Mouse (Mus musculus): ENCODE measurements around the gene Rtn4rl2. TPM values are rescaled to one million over a fixed set of nuclear protein-coding genes. Genes with fewer than 3 reads are reported as not detected.

Gene Rtn4rl2
- polyA plus RNA-seq (2012; rRNA removed), result 4.2 and 5.0 TPM in 2 replicates

DNA sequence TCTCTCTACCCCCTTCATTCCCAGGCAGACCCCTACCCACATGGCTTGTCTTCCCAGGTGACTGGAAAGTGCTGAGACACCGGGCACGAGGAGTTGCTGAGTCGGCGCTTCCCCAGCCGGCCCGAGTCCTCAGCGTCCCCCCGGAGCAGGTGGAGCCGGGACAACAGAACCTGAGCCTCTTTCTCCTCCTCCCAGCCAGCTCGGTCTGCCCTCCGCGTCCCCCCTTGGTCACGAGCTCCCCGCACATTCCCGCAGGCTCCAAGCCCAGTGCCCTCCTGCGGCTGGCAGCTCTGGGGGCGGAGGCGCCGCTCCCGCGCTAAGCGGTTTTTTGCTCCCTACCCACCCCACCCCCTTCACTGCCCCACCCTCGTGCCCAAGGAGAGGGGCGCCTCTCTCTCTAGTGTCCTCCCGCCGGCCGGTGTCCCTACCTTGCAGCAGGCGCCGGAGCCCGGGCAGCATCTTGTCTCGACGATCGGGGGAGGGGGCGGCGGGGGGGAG, at the start of gene Rtn4rl2:
Gene Rtn4rl2 (minus strand): TSS at position 477 of the 498 bp plus-strand sequence.

DNA sequence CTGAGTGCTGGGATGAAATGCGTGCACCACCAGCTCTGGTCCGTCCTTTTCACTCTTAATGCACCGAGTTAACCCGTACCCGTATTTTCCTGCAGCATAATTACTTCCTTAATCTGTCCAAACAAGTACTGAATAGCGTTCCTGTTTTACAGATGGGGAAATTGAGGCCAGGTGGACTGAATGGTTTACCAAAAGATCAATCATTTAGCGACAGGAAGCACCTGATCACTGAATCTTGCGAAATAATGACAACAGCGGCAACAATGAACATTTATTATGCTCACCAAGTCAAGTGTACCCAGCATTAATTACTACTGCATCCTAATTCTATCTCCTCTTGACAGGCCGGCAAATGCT, 47.9 kb downstream of the Rtn4rl2 start, which contains the start of gene Slc43a1:
Gene Slc43a1 (plus strand): TSS at position 258 of the 357 bp plus-strand sequence.

DNA sequence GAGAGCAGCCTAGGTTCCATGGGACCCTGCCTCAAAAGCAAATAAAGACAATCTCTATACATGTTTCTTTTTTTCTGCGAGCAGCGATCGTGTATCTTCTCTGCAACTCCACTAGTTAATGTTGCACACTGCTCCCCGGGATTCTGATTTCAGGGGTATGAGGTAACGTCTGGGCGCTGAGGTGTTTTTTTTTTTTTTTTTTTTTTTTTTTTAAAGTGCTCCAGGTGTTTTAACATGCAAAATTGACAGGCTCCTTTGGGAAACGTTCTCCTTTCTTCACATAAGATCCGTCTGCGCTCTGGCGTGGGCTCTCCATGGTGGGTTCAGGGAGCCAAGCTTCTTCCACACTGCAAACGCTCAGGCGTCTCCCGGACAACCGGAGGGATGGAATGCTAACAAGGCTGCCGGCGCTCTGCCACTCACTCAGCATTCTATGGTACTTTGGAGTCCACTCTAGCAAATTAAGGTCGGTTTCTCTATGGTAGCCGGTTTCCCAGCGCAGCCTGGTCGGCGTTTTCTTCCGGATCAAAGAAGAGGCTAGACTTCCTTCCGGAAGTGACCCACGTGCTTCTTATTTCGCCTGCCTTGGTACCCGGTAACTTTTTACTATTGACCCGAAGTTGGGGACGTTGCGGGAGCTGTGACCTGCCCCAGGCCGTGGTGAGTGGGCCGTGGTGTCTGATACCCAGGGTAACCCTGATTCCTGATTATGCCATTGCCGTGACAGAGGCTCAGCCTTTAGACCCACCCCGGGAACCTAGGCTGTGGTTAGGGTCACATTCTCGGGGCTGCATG, 59.8 kb downstream of the Rtn4rl2 start, which contains the start of gene Timm10:
Gene Timm10 (plus strand): TSS at position 510 of the 795 bp plus-strand sequence.

DNA sequence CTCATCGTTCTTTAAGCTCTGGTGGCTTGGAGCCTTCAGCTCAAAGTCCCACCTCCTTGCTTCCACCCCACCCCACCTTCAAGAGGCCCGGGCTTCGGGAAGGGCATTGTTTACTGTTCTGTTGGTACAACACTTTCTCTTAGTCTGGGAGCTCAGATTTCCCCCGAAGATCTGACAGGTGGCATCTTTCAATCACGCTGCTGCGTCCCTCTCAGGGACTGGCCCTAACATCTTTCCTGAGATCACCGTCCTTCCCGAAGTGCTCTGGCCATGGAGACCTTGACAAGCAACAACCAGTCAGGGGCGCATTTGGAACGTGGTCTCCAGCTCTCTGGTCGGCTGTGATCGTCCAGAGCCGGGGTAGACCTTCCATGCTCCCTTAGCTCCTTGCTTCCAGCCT, 64.0 kb downstream of the Rtn4rl2 start, which contains the start of gene Smtnl1:
Gene Smtnl1 (minus strand): TSS at position 101 of the 400 bp plus-strand sequence.

Other genes starting within 250 kb of the Rtn4rl2 start
- gene Ctnnd1, start 235.9 kb downstream of the Rtn4rl2 start, polyA plus RNA-seq (2012; rRNA removed), result 71.0 and 78.3 TPM in 2 replicates
- 0.01 and 0.05 TPM in 2 replicates for gene Btbd18, start 227.6 kb downstream of the Rtn4rl2 start, polyA plus RNA-seq (2012; rRNA removed)
- gene Selenoh, start 215.9 kb downstream of the Rtn4rl2 start, polyA plus RNA-seq (2012; rRNA removed), result 342 and 519 TPM in 2 replicates
- not detected in 2 replicates for gene Gm28635, start 208.7 kb downstream of the Rtn4rl2 start, polyA plus RNA-seq (2012; rRNA removed)
- gene Med19, start 208.3 kb downstream of the Rtn4rl2 start, polyA plus RNA-seq (2012; rRNA removed), result 31.4 and 31.9 TPM in 2 replicates
- gene Tmx2, start 207.6 kb downstream of the Rtn4rl2 start, polyA plus RNA-seq (2012; rRNA removed), result 128 and 209 TPM in 2 replicates
- gene Zdhhc5, start 171.5 kb downstream of the Rtn4rl2 start, polyA plus RNA-seq (2012; rRNA removed), result 21.0 and 34.9 TPM in 2 replicates
- gene Clp1, start 159.4 kb downstream of the Rtn4rl2 start, polyA plus RNA-seq (2012; rRNA removed), result 26.7 and 28.5 TPM in 2 replicates
- 23.8 and 26.2 TPM in 2 replicates for gene Ypel4, start 152.7 kb downstream of the Rtn4rl2 start, polyA plus RNA-seq (2012; rRNA removed)
- 15.6 and 52.5 TPM in 2 replicates for gene Gm19426, start 143.1 kb downstream of the Rtn4rl2 start, polyA plus RNA-seq (2012; rRNA removed)
- gene Serping1, start 111.3 kb downstream of the Rtn4rl2 start, polyA plus RNA-seq (2012; rRNA removed), result 20.3 and 28.2 TPM in 2 replicates
- 36.1 and 53.2 TPM in 2 replicates for gene Ube2l6, start 87.9 kb downstream of the Rtn4rl2 start, polyA plus RNA-seq (2012; rRNA removed)
- gene Smtnl1, start 64.1 kb downstream of the Rtn4rl2 start, polyA plus RNA-seq (2012; rRNA removed), result 0.05 and 0.21 TPM in 2 replicates
- 68.3 and 99.3 TPM in 2 replicates for gene Timm10, start 59.7 kb downstream of the Rtn4rl2 start, polyA plus RNA-seq (2012; rRNA removed)
- 13.6 and 24.5 TPM in 2 replicates for gene Slc43a1, start 47.9 kb downstream of the Rtn4rl2 start, polyA plus RNA-seq (2012; rRNA removed)
- gene Slc43a3, start 49.9 kb upstream of the Rtn4rl2 start, polyA plus RNA-seq (2012; rRNA removed), result 25.1 and 55.6 TPM in 2 replicates
- 4.5 and 14.3 TPM in 2 replicates for gene Prg2, start 93.8 kb upstream of the Rtn4rl2 start, polyA plus RNA-seq (2012; rRNA removed)
- gene Prg3, start 101.5 kb upstream of the Rtn4rl2 start, polyA plus RNA-seq (2012; rRNA removed), result 0.50 and 3.7 TPM in 2 replicates
- 320 and 392 TPM in 2 replicates for gene Ssrp1, start 150.5 kb upstream of the Rtn4rl2 start, polyA plus RNA-seq (2012; rRNA removed)
- 4.5 and 8.9 TPM in 2 replicates for gene P2rx3, start 150.8 kb upstream of the Rtn4rl2 start, polyA plus RNA-seq (2012; rRNA removed)
- gene Tnks1bp1, start 161.3 kb upstream of the Rtn4rl2 start, polyA plus RNA-seq (2012; rRNA removed), result 35.6 and 45.7 TPM in 2 replicates
- 12.0 and 23.3 TPM in 2 replicates for gene Aplnr, start 249.5 kb upstream of the Rtn4rl2 start, polyA plus RNA-seq (2012; rRNA removed)